Mouse (Mus musculus): ENCODE measurements around the gene Mmp15.
"Not testable (repeated sequence)": the region's sequence is repeated elsewhere in the genome, so short reads cannot be mapped to it uniquely, and the experiment has no call there.

Gene Mmp15

DNA sequence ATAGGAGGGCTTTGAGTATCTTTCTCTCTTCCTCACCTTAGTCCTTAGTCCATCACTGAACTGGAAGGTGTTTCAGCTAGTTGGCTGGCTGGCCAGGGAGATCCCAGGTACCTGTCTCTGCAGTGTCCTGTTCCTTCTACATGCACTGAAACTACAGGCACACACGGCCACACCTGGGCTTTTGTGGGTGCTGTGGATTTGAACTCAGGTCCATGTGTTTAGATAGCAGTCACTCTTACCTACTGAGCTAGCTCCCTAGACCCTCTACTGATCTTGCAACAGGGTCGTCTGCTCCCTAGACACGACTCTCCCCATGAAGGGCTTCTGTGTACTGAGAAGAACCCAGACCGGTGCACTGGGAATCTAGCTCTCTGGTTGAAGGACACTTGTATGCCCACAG is 25.0 kb downstream of the Mmp15 start:
- no peak for DNase-seq (ENCODE audit: low spot score)

GRCm38 (mm10) chr8:95377863-95378291 is 25.8 kb downstream of the Mmp15 start:
- DNase-seq (ENCODE audit: low spot score) = no peak

DNA sequence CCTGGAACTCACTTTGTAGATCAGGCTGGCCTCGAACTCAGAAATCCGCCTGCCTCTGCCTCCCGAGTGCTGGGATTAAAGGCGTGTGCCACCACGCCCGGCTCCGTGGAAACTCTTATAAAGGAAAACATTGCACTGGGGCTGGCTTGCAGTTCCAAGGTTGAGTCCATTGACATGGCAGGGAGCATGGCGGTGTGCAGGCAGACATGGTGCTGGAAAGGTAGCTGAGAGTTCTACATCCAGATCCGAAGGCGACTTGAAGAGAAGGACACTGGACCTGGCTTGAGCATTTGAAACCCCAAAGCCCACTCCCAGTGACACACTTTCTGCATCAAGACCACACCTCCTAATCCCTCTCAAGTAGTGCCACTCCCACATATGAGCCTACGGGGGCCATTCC is 26.9 kb downstream of the Mmp15 start:
- DNase-seq (ENCODE audit: low spot score) = not testable (repeated sequence)

GRCm38 (mm10) chr8:95380953-95381352 is 28.9 kb downstream of the Mmp15 start:
- no peak for DNase-seq (ENCODE audit: low spot score)

GRCm38 (mm10) chr8:95381595-95381994 is 29.5 kb downstream of the Mmp15 start:
- DNase-seq (ENCODE audit: low spot score) = no peak

- DNase-seq (ENCODE audit: low spot score) = no peak
Measured at GRCm38 (mm10) chr8:95384501-95384900, 32.4 kb downstream of the Mmp15 start.

GRCm38 (mm10) chr8:95386037-95386436 is 34.0 kb downstream of the Mmp15 start:
- DNase-seq (ENCODE audit: low spot score) = no peak

- no peak for DNase-seq (ENCODE audit: low spot score)
Measured at GRCm38 (mm10) chr8:95387221-95387620, 35.2 kb downstream of the Mmp15 start.

DNA sequence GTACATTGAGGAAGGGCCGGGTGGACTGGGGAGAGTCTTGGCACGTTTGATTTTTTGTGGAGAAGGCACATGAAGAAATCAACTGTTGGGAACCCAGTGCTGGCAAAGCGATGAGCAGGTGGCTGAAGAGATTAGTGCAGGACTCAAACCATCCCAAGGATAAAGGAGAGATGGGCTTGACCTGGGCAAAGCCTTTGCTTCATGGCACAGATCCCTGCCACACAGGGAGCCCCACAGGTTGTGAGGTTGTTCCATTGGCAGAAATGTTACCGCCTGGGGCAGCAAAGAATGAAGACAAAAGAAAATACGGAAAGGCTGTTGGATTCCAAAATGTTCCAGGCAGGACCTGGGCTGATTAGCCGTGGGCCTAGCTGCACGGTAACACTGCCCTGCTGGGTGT is 35.9 kb downstream of the Mmp15 start:
- no peak for DNase-seq (ENCODE audit: low spot score)

GRCm38 (mm10) chr8:95390312-95390711 is 38.2 kb downstream of the Mmp15 start:
- no peak for DNase-seq (ENCODE audit: low spot score)

DNA sequence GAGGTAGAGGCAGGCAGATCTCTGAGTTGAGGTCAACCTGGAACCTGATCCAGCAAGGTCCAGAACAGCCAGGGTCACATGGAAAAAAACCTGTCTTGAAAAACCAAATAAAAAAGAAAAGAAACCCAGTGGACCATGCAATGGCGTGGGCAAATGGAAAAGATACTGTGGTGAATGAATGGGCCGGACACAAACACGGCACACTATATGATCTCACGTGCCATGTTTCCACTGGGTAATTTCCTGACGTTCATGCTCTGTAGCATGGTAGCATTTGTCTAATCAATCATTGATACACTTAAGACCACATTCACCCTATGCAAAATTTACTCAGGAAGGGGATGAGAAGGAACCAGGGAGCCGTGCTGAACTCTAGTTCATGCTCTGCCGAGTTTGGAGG is 39.0 kb downstream of the Mmp15 start:
- DNase-seq (ENCODE audit: low spot score) = no peak

- DNase-seq (ENCODE audit: low spot score) = no peak
Measured at GRCm38 (mm10) chr8:95392604-95393003, 40.5 kb downstream of the Mmp15 start.

DNA sequence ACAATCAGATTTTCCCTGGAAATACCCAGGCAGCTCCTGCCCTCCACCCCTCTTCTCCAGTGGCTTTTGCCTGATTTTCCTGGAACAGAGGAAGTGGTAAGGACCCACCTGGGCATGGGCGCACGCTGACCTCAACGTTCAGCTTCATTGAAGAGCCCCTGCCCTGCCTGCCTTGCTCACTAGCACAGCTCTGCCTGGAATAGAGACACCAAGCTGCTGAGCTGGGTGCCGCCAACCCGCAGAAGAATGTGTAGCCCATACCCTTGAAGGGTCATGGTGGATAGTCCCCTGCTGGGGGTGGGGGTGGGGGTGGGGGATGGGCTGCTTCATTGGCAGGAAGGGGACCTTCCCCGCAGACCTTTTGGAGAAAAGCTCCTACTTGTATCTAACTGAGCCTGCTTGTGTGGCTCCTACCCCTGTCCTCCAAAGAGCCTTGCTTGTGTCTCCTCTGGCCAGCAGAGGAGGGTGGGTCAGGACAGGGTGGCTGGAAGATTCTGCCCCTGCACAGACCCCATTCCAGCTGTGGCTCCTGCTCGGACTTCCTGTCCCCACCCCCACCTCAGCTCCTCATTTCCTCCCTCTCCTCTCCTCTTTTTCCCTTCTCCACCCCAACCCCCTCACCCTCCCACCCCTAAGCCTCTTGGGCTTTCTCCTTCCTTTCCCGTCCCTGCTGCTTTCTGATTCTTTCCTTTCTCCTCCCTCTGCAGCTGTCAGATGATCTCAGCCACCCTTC is 43.3 kb downstream of the Mmp15 start:
- no peak for DNase-seq (ENCODE audit: low spot score)

- no peak for DNase-seq (ENCODE audit: low spot score)
Measured at GRCm38 (mm10) chr8:95396752-95397151, 44.7 kb downstream of the Mmp15 start.

- no peak for DNase-seq (ENCODE audit: low spot score)
Measured at GRCm38 (mm10) chr8:95397201-95397600, 45.1 kb downstream of the Mmp15 start.

- no peak for DNase-seq (ENCODE audit: low spot score)
Measured at GRCm38 (mm10) chr8:95399131-95399530, 47.1 kb downstream of the Mmp15 start.

DNA sequence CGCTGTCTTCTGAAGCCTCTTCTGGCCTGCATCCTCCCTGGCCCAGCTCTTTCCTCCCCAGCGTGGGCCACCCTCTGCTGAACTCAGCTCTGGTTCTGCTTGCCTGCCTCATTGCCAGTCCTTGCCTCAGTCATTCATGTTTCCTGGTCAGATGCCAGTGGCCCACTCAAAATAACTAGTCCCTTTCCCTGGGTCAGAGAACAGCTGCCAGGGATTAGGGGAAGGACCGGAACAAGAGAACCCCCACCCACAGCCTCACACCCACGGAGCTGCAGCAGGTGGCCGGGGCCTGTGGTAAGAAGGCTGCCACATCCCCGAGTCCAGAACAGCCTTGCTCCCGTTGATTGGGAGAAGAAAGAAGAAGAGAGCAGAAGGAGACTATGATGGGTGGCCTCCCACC is 49.0 kb downstream of the Mmp15 start:
- DNase-seq (ENCODE audit: low spot score) = no peak

GRCm38 (mm10) chr8:95409518-95409917 is 57.5 kb downstream of the Mmp15 start:
- no peak for DNase-seq (ENCODE audit: low spot score)

DNA sequence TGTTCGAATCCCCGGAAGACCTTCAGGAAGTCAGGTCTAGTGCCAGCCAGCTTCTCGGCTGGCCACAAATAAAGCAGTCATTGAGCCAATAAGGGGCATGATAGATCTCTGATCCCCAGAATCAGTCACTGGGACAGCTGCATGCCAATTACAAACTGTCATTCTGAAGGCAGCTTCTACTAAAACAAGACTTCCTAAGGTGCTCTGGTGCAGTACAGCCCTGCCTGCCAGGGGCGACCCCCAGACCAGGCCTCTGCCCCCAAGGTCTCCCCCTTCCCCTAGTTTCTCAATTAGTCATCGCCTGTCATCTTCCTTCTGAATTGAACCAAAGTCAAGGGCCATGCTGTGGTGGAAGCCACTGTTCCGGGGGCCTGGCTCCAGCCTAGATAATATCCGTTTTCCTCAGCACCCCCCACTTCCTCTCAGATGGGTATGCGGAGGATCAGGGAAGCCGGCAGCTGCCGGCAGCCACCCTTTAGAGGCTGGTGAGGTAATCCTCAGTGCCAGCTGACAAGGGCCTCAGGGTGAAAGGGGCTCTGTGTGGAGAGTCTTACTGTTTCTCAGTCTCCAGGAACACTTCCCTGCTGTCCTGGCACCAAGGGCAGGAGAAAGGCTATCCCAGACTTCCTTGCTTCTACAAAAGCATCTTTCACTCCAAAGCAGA is 59.4 kb downstream of the Mmp15 start:
- DNase-seq (ENCODE audit: low spot score) = no peak

DNA sequence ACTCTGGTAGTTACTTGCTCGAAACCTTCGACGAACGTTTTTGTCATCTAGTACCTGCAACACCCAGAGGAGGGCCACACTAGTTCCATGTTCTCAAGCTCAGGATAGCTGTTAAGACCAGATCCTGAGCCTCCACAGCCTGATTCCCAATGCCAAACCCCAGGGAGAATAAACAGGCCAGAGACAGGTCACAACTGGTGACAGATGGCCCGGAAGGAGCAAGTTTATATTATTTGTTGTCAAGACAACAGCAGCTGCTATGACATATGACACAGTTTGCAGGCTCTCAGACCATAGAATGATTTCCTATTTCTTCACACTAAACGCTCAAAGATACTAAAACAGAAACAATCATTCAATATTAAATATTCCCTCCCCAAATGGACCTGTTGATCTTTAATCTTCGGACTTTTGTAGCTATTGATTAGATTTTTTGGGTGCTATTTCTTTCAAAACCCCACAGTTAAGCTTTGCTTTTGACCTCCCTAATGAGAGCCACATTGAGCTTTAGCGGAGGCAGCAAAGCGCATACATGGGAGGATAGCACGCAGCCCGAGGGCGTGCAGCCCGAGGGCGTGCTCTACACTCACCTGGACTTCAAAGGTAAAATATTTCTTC is 70.2 kb downstream of the Mmp15 start:
- DNase-seq (ENCODE audit: low spot score) = no peak
